Mouse (Mus musculus): ENCODE results near the gene Grm5.

DNA sequence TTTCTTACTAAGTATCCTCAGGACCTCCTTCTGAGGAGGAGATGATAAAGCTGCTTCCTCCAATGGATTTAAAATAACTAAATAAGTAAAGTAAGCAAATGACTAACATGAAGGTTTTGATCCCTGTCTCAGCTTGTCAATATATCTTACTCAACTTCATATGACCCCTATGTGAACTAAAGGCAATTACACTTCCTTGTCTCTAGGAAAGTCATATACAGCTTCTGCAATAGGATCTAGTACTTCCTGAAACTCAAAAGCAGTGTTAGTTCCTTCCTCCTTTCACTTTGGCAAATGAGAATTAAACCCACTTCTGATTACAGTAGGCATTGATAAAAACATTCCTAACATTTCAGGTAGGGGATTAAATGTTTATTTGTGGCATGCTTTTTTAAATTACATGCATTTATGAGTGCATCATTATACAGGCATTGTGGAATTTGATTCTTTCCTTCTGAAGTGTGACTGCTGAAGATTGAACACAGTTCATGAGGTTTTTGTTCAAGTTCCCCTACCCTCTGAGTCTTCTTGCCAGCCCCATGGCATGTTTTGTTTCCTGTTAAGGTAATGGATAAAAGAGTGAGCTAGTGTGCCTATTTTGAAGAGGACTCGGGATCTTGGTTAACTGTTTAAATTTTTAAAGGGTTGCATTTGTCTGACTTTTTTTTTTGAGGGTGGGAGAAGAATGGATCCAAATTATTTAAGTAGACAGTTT is 470.4 kb downstream of the Grm5 start:
- TF ChIP-seq CTCF (IDR thresholded peaks at IDR 0.05; ENCODE audit: borderline replicate concordance, extremely low read depth, insufficient read depth, insufficient read length) (no peak), POLR2A (IDR thresholded peaks at IDR 0.05; ENCODE audit: borderline replicate concordance, extremely low read depth, insufficient read depth, insufficient read length, poor library complexity, severe bottlenecking) (no peak)
